Mouse (Mus musculus) mesoderm, embryonic 11.5 days (tissue): Measurements from ENCODE around the gene Zdbf2.
"Not testable (repeated sequence)": the region's sequence is repeated elsewhere in the genome, so short reads cannot be mapped to it uniquely, and the experiment has no call there.

Experiments used
- DNase-seq: peaks from one replicate; pipeline ENCODE4 v3.0.0-alpha.2; 2012; ENCODE audit warnings: low read depth, low spot score

Zdbf2 gene

GRCm38 (mm10) chr1:63263671-63264070, 9.4 kb upstream of the Zdbf2 start:
- no peak for DNase-seq

GRCm38 (mm10) chr1:63265461-63265860, 7.6 kb upstream of the Zdbf2 start:
- no peak for DNase-seq

DNA sequence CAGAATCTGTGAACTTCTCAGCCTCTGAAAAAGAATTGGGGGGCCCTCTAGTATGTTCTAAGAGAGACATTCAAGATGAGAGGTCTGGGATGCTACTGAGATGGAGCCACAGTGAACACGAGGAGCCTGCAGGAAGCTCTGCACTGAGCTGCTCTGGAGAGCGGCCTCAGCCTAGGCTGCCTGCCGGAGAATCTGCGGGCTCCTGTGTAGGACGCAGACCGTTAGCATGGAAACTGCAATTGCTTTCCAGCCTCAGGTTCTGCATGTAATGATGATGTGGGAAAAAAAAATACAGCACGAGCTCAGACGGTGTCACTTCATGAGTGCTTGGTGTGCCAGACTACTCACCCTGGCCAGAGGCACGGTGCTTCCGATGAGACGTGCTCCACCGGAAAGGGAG, 6.9 kb upstream of the Zdbf2 start:
- DNase-seq, result no peak

GRCm38 (mm10) chr1:63266716-63267115, 6.3 kb upstream of the Zdbf2 start:
- no peak for DNase-seq

GRCm38 (mm10) chr1:63272125-63272675, 865 bp upstream of the Zdbf2 start:
- no peak for DNase-seq

GRCm38 (mm10) chr1:63273339-63273951, 380 bp downstream of the Zdbf2 start:
- DNase-seq, result no peak

GRCm38 (mm10) chr1:63274046-63274730, 1.1 kb downstream of the Zdbf2 start:
- DNase-seq, result no peak

GRCm38 (mm10) chr1:63278106-63278505, 5.0 kb downstream of the Zdbf2 start:
- DNase-seq, result no peak

DNA sequence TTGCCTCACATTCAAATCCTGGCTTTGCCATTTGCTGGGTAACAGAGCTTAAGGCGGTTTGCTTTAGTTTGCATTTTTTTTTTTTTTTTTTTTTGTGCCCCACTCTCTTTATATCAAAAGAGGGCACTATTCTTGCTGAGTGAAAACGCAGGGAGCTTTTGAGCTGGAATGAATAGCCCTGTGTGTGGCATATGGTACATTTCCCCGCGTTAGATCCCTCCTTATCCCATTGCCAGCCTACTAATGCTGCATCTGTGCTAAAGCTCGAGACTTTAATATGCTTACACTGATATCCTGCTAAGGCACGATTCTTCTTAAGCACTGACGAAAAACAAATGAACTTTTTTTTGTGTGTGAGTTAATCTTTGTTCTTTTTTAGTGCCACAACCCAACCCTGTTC, 20.9 kb downstream of the Zdbf2 start:
- DNase-seq, result no peak

DNA sequence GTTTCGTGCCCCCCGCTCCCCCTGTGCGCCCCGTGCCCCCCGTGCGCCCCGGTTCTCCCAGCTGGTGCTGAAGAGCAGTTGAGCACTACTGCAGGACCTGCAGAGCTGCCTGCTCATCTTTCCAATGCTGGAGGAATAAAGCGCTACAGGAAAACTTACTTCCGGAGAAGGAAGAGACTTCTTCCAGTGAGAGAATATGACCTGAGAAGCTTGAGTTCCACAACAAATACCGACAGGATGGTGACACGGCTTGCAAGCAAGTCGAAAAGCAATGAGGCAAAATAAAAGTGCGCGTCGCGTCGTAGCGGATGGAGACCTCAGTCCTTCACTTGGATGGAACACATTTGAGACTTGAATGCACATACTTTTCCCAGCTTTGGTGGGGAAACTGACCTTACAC, 36.6 kb downstream of the Zdbf2 start:
- peak; percentile 30 for DNase-seq

GRCm38 (mm10) chr1:63323565-63324132, 50.6 kb downstream of the Zdbf2 start:
- not testable (repeated sequence) for DNase-seq
